Mouse (Mus musculus): ENCODE results near the gene Syt16. TPM values are rescaled to one million over a fixed set of nuclear protein-coding genes. Genes with fewer than 3 reads are reported as not detected.

Gene Syt16
- polyA plus RNA-seq, 2 experiments, result 0.04 TPM; not detected in 1

DNA sequence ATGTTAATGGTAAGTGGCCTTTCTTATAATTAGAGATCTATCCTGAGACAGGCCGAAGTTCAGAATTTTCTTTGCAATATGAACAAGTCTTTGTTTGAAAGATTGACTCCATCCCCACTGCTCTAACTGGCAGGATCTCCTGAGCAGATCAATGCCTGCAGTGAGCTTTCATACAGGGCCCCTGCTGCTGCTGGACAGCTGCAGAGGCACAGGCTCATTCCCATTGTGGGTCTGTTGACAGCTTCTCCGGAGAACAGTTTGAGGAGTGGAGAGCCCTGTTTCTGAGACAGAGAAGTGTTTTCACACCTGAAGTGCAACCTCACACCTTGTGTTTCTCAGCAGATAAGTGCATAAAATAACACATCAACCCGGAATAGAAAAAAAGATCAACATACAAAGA, 267.4 kb downstream of the Syt16 start:
- Histone ChIP-seq H3K36me3 (replicated peaks; ENCODE audit: control insufficient read depth, insufficient read depth, low read depth) (no peaks in the 10 kb centered on the region), H3K27ac (no peak overlapping the region), H3K4me1 (replicated peaks; ENCODE audit: control insufficient read depth in 2 of 2, insufficient read depth in 2 of 2, low read length in 1 of 2) (no peaks in the 10 kb centered on the region), H3K9me3 (ENCODE audit: control insufficient read depth, low read length) (no peaks in the 10 kb centered on the region), H3K9ac (replicated peaks) (no peak overlapping the region), H3K27me3 (ENCODE audit: control insufficient read depth, insufficient read depth, low read length) (no peaks in the 10 kb centered on the region), H3K4me2 (ENCODE audit: low read depth) (no peak overlapping the region), H3K4me3 (ENCODE audit: insufficient read depth in 1 of 2, low read depth in 2 of 2, low read length in 2 of 2) (no peak overlapping the region)
- TF ChIP-seq EP300 (IDR thresholded peaks at IDR 0.05; ENCODE audit: low read depth) (no peak), CTCF (IDR thresholded peaks at IDR 0.05; ENCODE audit: low read depth) (no peak)
- WGBS (ENCODE audit: insufficient replicate concordance), result 40% methylated on average over 3 of the region's 3 CpGs
- no peak for DNase-seq (ENCODE audit: low read depth in 3 of 3, low spot score in 3 of 3)
- no peak for ATAC-seq (ENCODE audit: insufficient read depth)

DNA sequence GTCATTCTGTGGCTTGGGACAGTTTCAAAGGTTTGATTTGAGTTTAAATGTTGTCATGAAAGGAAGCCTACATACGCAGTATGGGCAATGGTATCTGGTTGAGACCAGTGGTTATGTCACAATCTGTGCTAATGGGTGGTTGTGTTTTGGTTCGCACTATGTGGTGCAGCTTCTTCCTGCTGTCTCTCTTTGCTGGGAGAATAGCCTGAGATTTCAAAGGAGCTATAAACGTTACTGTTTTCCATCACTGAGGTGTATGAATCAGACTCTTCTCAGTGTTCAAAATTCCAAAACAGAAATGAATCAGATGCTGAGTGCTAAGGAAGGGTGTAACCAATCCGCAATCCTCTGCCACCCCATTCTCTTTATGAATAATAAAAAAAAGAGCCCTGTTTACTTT, 269.6 kb downstream of the Syt16 start:
- no peaks in the 10 kb centered on the region for H3K4me1 ChIP-seq (replicated peaks; ENCODE audit: control insufficient read depth in 2 of 2, insufficient read depth in 2 of 2, low read length in 1 of 2)
- no peaks in the 10 kb centered on the region for H3K36me3 ChIP-seq (replicated peaks; ENCODE audit: control insufficient read depth, insufficient read depth, low read depth)
- no peaks in the 10 kb centered on the region for H3K9me3 ChIP-seq (ENCODE audit: control insufficient read depth, low read length)
- no peak for TF ChIP-seq CTCF (IDR thresholded peaks at IDR 0.05; ENCODE audit: low read depth)
- TF ChIP-seq EP300 (IDR thresholded peaks at IDR 0.05; ENCODE audit: low read depth), result no peak
- WGBS (ENCODE audit: insufficient replicate concordance), result 71% methylated on average over 4 of the region's 4 CpGs
- ATAC-seq (ENCODE audit: insufficient read depth) (no peak), DNase-seq (ENCODE audit: low read depth in 3 of 3, low spot score in 3 of 3) (no peak)
- no peak overlapping the region for H3K27ac ChIP-seq
- no peak overlapping the region for H3K4me2 ChIP-seq (ENCODE audit: low read depth)
- no peak overlapping the region for H3K4me3 ChIP-seq (ENCODE audit: insufficient read depth in 1 of 2, low read depth in 2 of 2, low read length in 2 of 2)
- no peak overlapping the region for H3K9ac ChIP-seq (replicated peaks)
- H3K27me3 ChIP-seq (ENCODE audit: control insufficient read depth, insufficient read depth, low read length), result no peaks in the 10 kb centered on the region

DNA sequence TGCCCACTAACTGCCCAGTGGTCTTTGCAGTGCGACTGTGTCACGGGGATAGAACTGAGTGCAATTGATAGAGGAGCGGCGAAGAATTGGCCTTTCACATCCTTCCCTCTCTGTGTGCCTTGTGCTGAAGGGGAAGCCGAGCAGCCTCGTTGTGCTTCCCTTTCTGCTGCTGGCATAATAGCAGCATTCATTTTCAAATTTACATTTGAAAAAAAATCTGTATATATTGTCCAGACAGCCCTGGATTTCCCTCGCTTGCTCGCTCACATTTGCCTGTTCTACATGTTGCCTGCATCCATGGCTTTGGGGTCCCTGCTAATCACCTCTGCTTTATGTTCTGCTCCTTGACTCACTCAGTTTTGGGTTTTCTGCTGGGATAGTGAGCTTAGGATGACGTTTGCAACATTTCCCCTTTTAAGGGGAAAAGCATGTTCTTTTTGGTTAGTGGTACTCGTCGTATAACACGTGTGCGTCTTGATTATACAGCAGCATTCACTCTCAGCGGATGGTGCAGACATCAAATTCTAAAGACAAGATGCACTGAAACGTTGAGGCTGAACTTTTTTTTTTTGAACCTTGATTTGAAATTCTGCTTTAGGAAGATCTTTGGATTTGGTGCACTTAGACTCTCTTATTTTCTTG, 271.3 kb downstream of the Syt16 start:
- Histone ChIP-seq H3K4me2 (ENCODE audit: low read depth) (no peak overlapping the region), H3K27ac (no peak overlapping the region), H3K9ac (replicated peaks) (no peak overlapping the region), H3K27me3 (ENCODE audit: control insufficient read depth, insufficient read depth, low read length) (no peaks in the 10 kb centered on the region), H3K4me3 (ENCODE audit: insufficient read depth in 1 of 2, low read depth in 2 of 2, low read length in 2 of 2) (no peak overlapping the region), H3K9me3 (ENCODE audit: control insufficient read depth, low read length) (no peaks in the 10 kb centered on the region), H3K4me1 (replicated peaks; ENCODE audit: control insufficient read depth in 2 of 2, insufficient read depth in 2 of 2, low read length in 1 of 2) (no peaks in the 10 kb centered on the region), H3K36me3 (replicated peaks; ENCODE audit: control insufficient read depth, insufficient read depth, low read depth) (no peaks in the 10 kb centered on the region)
- no peak for ATAC-seq (ENCODE audit: insufficient read depth)
- WGBS (ENCODE audit: insufficient replicate concordance), result 73% methylated on average over 15 of the region's 15 CpGs
- DNase-seq (ENCODE audit: low read depth in 3 of 3, low spot score in 3 of 3), result no peak
- TF ChIP-seq EP300 (IDR thresholded peaks at IDR 0.05; ENCODE audit: low read depth) (no peak), CTCF (IDR thresholded peaks at IDR 0.05; ENCODE audit: low read depth) (no peak)

DNA sequence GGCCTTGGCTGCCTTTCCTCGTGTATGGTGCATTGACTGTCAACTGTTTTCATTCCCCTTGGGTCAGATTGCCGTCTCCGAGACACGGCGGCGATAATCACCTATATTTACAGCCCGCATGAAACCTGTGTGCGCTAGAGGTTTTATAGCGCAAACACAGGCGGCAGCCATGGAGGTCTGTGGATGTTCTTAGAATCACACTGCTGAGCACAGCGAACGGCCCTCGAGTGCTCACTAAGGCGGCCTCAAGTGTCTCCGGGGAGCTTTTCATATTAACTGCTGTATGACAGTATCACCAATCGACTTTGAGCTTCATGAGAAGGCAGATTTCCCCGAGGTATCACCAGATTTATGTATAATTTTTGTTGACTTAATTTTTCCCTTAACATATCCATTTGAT, 275.1 kb downstream of the Syt16 start:
- H3K4me3 ChIP-seq (ENCODE audit: insufficient read depth in 1 of 2, low read depth in 2 of 2, low read length in 2 of 2), result no peak overlapping the region
- H3K27me3 ChIP-seq (ENCODE audit: control insufficient read depth, insufficient read depth, low read length), result no peaks in the 10 kb centered on the region
- H3K4me2 ChIP-seq (ENCODE audit: low read depth), result no peak overlapping the region
- H3K36me3 ChIP-seq (replicated peaks; ENCODE audit: control insufficient read depth, insufficient read depth, low read depth), result no peaks in the 10 kb centered on the region
- no peak overlapping the region for H3K9ac ChIP-seq (replicated peaks)
- no peak for DNase-seq (ENCODE audit: low read depth in 3 of 3, low spot score in 3 of 3)
- no peak overlapping the region for H3K27ac ChIP-seq
- TF ChIP-seq CTCF (IDR thresholded peaks at IDR 0.05; ENCODE audit: low read depth) (no peak), EP300 (IDR thresholded peaks at IDR 0.05; ENCODE audit: low read depth) (no peak)
- ATAC-seq (ENCODE audit: insufficient read depth), result no peak
- H3K4me1 ChIP-seq (replicated peaks; ENCODE audit: control insufficient read depth in 2 of 2, insufficient read depth in 2 of 2, low read length in 1 of 2), result no peaks in the 10 kb centered on the region
- WGBS (ENCODE audit: insufficient replicate concordance), result 72% methylated on average over 17 of the region's 17 CpGs
- H3K9me3 ChIP-seq (ENCODE audit: control insufficient read depth, low read length), result no peaks in the 10 kb centered on the region

DNA sequence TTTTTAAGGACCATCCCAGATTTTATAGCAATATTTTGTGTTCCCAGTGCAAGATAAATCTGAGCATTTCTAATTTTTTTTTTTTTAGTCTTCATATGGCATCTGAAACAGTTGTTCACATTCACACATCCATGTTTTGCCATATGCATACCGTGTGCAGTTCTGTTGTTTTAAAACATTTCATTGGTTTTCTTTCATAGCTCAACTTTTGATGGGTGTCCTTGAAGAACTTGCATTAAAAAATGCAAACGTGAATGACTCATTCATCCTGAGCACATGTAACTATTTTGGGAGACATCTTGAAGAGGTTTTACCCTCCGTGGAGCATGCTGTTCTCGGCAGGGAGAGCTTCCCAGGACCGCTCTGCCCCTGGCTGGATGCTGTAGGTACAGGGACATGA, 279.8 kb downstream of the Syt16 start:
- Histone ChIP-seq H3K4me2 (ENCODE audit: low read depth) (no peak overlapping the region), H3K27me3 (ENCODE audit: control insufficient read depth, insufficient read depth, low read length) (no peaks in the 10 kb centered on the region), H3K9me3 (ENCODE audit: control insufficient read depth, low read length) (no peaks in the 10 kb centered on the region), H3K36me3 (replicated peaks; ENCODE audit: control insufficient read depth, insufficient read depth, low read depth) (no peaks in the 10 kb centered on the region), H3K27ac (no peak overlapping the region), H3K4me1 (replicated peaks; ENCODE audit: control insufficient read depth in 2 of 2, insufficient read depth in 2 of 2, low read length in 1 of 2) (no peaks in the 10 kb centered on the region), H3K9ac (replicated peaks) (no peak overlapping the region), H3K4me3 (ENCODE audit: insufficient read depth in 1 of 2, low read depth in 2 of 2, low read length in 2 of 2) (no peak overlapping the region)
- 62% methylated on average over 5 of the region's 5 CpGs for WGBS (ENCODE audit: insufficient replicate concordance)
- DNase-seq (ENCODE audit: low read depth in 3 of 3, low spot score in 3 of 3), result no peak
- ATAC-seq (ENCODE audit: insufficient read depth), result no peak
- TF ChIP-seq CTCF (IDR thresholded peaks at IDR 0.05; ENCODE audit: low read depth), result no peak
- no peak for TF ChIP-seq EP300 (IDR thresholded peaks at IDR 0.05; ENCODE audit: low read depth)
